Mouse (Mus musculus) lung, postnatal 14 days (tissue): ENCODE measurements around the gene Crybb3.

ENCODE experiments used
- DNase-seq: peaks from one replicate; pipeline ENCODE4 v3.0.0; 2021

Crybb3 gene

DNA sequence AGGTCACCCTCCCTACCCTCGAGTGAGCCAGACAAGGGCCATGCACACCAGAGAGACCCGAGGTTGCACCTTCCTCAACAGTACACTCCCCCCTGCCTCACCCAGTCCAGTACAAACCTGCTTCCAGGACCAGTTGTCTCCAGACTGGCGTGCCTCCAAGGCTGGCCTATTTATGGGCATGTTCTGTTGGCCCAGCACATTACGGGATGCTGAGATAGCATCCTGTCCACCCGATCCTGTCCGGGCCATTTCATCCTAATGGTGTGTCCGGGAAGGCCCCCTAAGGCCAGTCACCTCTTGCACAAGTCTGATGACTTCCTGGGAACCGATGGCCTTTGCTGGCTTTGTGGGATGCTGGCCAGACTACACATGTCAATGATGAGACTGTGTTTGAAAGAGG lies at the start of gene Crybb3:
Gene Crybb3, minus strand, starts transcription at position 146 of the 400 bp plus-strand sequence.
- peak; percentile 27 for DNase-seq

DNA sequence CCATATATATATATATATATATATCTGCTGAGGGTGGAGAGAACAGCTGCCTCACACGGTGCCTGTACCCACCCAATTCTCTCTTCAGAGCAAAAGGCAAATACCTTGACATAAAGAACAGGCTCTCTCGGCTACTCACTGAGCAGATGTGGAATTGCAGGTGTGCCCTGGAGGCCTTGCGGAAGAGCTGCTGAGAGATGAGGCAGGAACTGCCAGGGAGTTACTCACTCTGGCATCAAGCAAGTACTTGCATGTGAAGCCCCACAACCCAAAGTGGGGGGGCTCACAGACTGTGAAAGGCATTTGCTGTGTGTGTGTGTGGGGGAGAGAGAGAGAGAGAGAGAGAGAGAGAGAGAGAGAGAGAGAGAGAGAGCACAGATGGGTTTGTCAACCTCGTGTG lies 47.0 kb upstream of the Crybb3 start:
- no peak for DNase-seq

DNA sequence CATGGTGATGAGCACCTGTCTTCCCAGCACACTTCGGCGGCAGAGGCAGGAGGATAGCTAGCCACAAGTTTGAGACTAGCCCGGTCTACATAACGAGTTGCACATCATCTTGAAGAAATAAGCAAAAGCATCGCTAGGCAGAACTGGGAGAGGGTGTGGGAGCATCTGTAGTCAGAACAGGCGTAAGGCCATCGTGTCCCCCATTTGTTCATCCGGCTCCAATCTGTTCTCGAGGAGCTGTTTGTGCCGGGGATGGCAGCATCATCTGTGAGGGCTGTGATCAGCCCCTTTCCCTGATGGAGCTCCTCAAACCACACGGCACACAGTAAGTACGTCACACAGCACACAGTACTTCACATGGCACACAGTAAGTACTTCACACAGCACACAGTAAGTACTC lies 45.1 kb upstream of the Crybb3 start:
- DNase-seq: no peak

DNA sequence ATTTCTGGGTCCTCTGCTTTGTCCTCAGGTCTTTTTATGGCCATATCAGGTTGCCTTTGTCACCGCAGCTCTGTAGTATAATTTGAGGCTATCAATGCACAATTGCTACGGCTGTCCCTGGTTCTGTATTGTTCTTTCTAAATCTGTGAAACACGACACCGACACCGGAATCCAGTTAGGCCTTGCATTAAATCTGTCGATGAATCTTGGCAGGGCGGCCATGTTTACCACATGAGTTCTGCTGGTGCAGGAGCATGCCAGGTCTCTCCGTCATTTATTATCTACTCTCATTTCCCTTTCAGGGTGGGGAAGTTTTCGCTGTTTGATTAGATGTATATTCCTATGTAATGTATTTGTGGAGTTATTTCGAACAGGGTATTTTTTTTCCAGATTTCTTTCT lies 42.3 kb upstream of the Crybb3 start:
- DNase-seq: no peak

DNA sequence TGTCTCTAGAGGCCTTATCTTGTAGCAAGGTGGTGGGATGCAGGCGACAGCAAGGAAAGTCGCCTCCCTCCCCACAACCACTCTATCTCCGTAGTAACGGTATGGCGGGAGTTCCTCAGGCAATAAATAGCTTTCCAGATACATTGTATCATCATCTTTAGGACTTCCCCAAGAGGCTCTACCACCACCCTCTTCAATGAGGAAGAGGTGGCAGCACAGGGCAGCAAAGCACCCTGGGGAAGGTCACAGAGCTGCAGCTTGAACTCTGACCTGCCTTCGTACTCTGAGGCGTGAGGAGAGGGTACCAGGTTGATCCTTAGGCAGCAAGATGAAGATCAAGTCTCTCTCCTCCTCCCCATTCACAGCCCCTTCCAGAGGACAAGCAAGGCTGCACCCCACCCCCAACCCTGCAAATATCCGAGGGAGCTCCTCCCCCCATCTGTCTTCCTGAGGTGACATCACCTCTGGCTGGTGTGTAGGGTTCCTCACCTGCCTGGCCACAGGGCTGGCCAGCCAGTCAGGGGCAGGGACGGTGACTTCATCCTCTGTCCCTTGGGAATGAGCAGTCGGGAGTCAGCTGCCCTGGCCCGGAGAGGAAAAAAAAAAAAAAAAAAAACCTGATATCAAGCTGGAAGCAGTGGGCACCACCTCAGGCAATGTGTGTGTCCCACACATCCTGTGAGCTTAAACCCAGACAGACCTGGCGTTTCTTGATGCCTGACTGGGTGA lies 41.1 kb upstream of the Crybb3 start:
- no peak for DNase-seq

DNA sequence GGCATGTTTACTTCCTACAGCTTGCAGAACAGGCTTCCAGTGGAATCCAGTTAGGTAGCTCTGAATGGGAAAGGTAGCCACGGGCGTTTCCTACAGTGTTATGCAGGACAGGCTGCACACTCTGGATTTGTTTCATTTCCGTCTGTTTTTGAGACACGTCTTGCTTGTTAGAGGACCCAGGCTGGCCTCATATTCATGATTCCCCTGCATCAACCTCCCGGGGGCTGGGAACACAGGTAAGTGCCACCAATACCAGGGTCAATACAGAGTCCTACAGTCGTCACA lies 40.1 kb upstream of the Crybb3 start:
- DNase-seq: no peak

DNA sequence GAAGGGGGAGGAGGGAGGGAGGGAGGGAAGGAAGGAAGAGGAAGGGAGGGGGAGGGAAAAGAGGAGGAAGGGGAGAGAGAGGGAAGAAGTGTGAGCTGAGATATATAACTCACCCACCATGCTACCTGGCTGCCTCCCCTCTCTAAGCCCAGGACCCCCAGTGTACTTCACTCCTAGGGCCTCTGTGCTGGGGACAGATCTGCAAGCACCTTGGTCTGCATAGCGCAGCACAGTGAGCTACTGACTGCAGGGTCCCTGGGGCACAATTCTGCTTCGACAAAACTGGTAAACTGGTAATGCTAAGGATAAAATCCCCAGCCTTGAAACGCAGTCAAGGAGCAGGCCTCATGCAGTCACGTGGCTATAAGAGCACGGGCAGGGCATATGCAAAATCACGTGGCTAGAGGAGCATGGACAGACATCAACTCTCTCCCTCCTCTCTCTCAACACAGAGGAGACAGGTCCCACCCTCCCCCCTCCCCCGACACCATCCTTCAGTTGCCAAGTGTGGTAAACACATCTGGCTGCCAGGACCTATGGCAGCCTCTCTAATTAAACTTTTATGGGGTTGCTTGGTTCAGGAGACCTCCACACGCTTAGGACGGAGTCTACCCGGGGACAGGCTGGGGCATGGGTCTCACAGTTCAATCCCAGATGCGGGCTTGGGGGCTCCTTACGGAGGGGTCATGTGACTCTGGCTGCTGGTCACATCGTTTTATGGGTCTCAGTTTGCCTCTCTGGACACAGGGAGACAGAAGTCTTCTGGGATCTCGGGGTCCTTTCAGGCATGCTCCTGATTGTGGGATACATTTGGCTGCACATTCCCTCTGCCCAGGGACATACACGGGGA lies 39.6 kb upstream of the Crybb3 start:
- no peak for DNase-seq

DNA sequence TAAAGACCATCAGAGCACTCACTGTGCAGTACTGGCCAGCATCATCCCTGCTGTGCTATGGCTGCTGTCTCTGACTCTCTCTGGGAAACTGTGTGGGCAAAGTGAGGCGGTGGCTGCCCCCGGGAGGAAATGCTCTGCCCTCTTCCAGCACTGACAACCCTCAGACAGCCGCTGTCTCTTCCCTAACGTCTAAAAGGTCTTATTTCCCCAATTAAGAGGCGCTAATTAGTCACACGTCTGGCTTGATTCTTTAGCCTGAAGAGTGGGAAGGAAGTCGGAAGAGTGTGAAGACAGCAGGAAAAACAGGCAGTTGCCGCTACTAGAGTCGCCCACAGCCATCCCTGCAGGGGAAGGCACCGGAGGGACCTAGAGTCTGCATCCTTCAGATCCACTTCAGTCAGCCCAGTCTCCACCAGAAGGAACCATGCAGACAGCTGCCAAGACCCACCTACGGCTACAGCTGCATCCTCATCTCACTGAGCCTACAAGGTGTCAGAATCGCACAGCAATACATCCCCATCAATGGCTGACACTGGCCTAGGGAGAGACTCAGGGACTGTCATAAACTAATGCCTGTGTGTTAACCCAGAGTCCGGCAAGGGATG lies 38.6 kb upstream of the Crybb3 start:
- DNase-seq: no peak

DNA sequence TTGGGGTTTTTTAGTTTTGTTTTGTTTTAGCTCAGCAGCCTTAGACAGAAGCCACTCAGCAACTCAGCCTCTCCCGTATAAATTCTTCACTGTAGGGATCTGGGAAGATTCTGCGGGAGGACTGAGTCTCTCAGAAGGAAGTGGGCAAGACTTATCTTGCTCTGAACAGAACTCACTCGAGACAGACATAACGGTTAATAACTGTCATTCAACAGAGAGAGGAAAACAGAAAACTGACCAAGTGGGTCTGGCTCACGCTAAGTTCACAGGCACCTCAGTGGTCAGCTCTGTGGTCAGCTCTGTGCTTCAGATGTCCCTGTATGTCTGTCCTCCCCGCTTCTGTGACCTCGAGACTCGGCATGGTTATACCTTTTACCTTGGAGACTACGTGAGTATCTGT lies 37.9 kb upstream of the Crybb3 start:
- DNase-seq: no peak

DNA sequence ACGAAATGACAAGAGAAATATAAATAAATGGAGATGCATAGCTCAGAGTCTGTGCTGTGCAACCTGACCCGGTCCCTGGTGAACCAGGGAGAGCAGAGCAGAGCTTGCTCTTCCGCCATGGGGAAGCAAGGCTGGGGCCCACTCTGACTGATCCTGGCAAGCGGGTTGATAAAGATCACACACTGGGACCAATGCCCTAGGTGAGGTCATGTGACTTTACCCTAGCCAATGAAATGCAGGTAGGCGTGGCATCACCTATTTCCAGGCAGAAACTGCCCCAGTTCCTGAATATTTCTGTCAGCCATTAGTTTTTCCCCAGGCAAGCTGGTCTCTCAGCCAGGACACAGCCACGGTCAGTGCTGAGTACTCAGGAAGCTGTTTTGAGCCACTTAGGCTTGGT lies 37.3 kb upstream of the Crybb3 start:
- DNase-seq: no peak

DNA sequence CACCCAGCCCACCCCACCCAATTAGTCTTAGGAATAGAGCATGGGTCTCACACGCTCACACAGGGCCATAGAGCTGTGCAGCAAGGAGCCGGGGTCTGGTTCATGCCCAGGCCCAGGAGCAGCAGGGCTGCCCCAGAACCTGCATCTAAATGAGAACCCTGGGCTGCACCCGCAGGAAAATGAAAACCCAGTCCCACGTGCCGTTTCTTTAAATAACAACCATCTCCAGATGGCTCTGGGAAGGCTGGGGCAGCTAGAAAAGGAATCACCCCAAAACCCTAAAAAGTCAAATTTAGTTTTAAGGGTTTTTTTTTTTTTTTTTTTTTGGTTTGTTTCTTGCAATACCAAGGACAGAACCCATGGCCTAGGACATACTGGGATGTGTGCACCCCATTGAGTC lies 36.0 kb upstream of the Crybb3 start:
- no peak for DNase-seq

DNA sequence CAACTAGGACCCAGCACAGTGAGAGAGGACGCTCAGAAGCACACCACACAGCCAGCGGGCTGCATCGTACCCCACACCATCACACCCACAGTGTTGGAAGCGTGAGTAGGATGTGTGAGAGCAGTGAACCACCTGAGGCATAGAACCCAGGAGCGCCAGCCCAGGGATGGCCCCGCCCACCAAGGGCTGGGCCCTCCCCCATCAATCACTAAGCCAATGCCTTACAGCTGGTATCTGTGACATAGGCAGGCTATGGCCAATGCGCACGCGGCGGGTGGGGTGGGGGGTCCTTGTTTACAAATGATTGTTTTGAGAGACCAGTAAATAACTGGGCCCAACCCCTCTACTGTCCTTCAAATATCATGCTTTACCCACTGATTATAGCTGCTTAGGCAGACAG lies 34.5 kb upstream of the Crybb3 start:
- DNase-seq: no peak

DNA sequence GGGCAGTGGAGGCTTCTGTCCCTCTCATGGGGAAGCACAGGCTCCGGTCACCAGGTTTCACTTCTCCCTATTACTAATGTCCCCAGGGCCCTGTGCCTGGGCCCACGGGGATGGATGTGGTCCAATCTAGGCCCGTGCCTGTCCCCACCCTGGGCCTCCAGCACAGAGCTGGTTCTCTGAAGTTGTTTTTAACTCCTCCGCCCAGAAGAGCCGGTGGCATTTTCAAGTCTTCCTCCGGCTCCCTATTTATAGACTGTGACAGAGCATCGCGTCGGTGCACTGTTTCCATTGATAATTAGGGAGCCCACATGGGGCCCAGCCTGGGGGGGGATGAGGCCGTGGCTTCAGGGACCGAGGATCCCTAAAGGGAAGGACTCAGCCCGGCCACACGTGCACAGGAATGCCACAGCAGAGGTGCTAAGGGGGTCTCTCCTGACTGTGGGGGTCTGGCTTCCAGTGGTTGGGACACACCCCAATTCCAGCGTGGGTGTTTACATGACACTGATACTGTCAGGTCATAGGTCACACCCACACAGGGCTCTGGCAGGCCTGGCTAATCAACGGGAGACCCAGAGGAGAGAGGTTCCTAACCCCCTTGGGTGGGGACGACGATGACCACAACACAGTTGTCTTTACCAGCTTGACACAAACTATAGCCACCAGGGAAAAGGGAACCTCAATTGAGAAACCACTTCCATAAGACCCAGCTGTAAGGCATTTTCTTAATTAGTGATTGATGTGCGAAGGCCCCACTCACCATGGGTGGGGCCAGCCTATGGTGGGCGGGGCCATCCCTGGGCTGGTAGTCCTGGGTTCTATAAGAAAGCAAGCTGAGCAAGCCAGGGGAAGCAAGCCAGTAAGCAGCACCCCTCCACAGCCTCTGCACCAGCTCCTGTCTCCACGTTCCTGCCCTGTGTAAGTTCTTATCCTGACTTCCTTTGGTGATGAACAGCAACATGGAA lies 33.2 kb upstream of the Crybb3 start:
- no peak for DNase-seq

DNA sequence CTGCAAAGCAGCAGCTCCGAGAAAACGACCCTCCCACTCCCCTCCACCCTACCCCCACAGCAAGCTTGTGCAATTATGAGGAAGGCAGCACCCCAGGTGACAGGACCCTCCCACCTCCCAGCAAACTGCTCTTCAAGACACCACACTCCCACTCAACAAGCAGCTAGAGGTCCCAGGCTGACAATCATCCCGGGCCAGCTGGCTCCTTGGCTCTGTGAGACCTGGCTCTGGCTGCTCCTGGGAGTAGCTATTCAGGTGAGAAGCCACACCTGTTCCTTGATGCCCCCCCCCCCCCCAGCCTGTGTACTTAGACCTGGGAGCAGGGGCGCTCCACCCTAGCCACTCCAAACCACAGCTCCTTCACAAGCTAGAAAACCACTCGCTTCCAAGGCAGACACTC lies 31.7 kb upstream of the Crybb3 start:
- DNase-seq: no peak

DNA sequence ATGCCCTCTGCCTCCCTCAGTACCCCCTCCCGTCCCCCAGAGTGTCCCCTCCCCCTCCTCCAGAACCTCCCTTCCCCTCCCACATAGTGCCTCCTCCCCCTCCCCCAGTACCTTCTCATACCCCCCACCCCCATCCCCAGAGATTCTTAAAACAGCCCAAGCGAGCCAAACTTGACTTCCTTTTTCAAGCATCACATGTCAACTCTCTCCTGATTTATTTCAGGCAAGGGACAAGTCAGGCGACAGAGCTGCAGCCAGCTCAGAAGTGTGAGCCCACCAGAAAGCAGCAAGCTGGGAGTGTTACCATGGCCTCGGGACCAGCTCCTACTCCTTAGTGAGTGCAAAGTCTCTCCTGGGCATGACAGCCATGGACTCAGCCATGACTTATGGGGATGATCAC lies 30.0 kb upstream of the Crybb3 start:
- no peak for DNase-seq

DNA sequence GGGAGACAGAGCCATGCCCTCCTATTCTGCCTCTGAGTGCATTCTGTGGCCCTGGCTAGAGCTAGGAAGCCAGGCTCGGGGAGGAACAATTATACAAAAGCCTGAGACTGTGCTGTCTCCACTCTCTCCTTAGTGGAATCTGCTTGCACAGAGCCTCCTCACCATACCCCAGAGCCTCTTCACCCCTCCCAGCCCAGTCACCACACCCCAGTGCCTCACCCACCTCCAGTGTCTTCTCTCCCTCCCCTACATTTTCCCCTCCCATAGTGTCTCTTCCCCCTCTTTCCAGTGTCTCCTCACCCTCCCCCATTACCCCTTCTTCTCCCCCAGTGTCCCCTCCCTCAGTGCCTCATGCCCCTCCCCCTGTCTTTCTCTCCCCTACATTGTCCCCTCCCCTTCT lies 29.5 kb upstream of the Crybb3 start:
- no peak for DNase-seq

DNA sequence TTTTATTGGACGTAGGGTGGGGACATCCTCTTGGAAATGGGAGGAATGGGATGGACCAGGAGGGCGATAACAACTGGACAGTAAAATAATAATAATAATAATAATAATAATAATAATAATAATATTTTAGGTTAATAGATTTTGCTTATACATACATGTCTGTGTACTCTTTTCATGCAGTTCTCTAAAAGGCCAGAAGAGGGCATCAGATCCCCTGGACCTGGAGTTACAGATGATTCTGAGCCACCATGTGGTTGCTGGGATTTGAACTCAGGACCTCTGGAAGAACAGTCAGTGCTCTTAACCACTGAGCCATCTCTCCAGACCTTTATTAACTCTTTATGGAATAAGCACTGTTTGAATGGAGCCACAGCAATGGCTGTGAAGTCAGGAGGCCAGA lies 28.3 kb upstream of the Crybb3 start:
- peak; percentile 43 for DNase-seq

DNA sequence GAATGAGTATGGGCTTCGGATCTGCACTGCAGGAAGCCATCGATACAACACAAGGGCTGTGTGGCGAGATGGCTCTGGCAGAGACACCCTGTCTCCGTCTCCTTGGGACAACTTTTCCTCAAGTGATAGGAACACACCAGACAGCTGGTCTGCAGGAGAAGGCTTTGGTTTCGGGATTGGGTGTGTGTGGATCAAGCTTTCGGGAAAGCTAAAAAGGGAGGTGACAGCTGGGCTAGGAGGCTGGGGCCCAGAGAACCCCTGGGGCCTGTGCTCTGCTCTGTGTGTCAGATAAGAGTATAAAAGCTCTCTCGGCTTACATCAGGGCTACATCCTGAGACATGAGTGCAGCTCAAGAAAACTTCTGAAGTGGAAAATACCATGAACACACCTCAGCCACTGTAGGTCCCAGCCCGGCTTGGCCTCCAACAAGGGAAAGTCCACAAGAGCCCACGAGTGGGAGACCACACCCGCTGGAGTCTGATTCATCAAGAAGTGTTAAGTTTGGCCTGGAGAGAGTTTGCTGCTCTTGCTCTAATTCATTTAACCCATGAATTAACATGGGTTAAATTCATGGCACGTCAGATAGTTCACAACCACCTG lies 26.9 kb upstream of the Crybb3 start:
- no peak for DNase-seq

DNA sequence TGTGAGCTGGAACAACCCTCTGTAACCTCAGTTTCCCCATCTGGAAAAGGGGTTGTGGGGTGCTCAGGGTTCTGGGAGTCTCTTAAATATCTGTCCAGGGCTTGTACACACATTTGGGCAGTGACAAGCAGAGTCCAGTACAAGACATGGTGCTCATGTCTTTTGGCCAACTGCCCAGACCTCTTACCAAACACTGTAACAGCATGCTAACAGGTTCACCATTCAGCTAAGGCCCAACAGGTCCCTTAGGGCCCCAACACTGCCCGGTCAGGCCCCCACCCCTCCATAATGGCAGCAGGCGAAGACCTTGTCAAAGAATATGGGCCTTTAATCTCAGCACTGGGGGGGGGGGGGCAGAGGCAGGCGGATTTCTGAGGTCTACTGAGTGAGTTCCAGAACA lies 26.3 kb upstream of the Crybb3 start:
- peak; percentile 55 for DNase-seq

DNA sequence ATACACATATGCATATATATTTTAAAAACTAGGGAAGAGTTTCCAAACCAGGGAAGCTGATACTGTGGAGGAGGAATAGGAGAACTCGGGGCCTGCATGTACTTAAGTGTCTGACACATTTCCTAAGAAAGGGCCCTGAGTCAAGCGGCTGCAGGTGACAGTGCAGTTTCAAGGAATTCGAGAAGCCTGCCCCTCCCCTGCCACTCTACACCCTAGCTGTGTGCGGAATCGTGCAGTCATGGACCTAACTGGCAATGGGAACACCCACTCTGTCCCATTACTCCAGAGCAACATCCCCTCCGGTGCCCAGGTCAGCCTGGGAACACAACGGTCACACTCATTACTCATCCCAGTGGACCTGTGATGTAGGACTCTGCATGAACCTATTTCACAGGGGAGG lies 25.2 kb upstream of the Crybb3 start:
- DNase-seq: no peak

DNA sequence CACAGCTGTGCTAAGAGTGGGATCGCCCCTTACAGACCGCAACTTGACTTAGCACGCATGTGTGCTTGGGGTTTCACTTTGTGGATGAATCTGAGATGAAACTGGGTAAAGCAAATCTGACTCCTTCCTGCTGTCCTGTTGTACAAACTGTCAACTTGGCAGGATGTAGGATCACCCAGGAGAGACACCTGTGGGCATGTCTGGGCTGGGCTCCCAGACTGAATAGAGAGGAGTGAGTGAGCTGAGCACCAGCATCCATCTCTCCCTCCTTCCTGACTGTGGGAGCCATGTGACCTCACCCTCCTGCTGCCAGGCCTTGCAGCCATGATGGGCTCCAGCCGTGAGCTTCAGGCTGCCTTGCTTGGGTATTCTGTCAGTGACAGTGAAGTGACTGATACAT lies 24.1 kb upstream of the Crybb3 start:
- no peak for DNase-seq

DNA sequence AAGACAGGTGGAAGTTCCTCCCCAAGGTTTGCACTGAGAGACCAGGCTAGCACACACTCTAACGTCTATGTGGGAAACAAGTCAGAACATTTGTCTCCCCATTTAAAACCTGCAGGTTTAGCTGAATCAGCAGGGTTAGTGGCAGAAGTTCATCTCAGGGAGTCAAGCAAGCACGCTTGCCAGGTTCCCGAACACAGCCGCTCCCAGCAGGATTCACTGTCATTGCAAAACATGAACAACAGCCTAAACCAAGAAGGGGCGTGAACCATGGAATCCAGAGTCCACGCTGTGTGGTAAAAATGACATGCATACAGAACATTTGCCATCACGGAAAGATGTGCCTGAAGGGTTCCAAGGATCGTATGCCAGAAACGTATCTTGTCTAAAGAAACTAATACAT lies 23.7 kb upstream of the Crybb3 start:
- DNase-seq: no peak

DNA sequence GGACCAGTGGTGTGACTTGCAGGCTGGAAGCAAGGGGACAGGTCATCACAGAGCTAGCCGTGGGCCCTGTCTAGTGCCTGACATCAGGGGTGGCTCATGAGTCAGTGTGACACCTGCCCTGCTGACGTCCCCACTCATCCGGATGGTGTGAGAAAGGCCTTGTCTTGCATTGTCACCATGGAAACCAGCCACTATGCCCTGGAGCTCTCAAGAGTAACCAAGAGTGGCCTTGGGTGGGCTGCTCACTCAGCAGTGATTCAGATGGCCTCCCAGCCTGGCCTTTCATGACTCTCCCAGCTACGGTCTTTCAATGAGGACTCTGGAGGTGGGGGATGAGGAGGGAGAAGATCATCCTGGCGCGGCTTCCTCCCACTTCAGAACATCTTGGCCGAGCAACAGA lies 21.1 kb upstream of the Crybb3 start:
- DNase-seq: no peak
